Mouse (Mus musculus): Measurements from ENCODE around the gene Pln.

DNA sequence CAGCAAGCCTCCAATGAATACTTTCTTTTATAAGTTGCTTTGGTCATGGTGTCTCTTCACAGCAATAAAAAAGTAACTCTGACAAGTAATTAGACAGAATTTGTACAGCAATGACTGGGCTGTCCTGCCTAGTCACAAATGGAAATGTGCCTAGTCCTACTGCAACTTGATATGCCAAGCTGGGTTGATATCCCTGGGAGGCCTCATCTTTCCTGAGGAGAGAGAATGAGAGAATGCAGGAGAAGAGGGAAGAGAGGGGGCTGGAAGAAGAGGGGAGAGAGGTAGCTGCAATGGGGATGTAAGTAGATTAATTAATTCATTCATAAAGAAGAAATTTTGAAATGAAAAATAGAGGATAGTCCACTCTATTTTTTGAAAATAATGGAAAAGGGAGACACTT, 14.1 kb upstream of the Pln start:
- TF ChIP-seq POLR2A (IDR thresholded peaks at IDR 0.05; ENCODE audit: extremely low read depth, insufficient read depth, low read length) (no peak), CTCF (IDR thresholded peaks at IDR 0.05; ENCODE audit: low read depth, low read length) (no peak)

Data from liver, adult 2 months (tissue).